Mouse (Mus musculus): Measurements from ENCODE around the gene Ndst4.

DNA sequence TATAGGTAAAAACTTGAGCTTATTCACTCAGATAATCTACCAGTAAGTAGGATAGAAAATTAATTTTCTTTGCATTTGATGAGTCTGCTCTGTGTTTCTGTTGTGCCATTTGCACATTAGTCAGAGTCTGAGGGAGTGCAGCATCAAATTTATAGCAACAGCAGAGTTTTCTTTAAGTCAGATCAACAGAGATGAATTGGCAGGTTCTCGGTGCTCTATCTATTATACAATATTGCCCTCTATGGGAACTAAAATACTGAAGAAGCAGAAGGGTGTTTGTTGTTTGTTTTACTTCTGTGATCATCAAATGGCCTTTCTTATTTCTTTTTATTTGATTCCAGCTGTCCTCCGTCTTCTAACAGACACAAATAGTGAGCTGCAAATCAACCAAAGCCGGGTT lies 6.4 kb upstream of the Ndst4 start:
- TF ChIP-seq POLR2A (IDR thresholded peaks at IDR 0.05; ENCODE audit: low read depth, low read length) (no peak), CTCF (IDR thresholded peaks at IDR 0.05; ENCODE audit: extremely low read depth, insufficient read depth, insufficient read length, insufficient replicate concordance) (no peak)

Measured in spleen, adult 2 months (tissue).